Mouse (Mus musculus): ENCODE measurements around the gene Pde9a.

- TF ChIP-seq POLR2A (IDR thresholded peaks at IDR 0.05; ENCODE audit: borderline replicate concordance, extremely low read depth, low read depth, low read length) (no peak), CTCF (IDR thresholded peaks at IDR 0.05; ENCODE audit: insufficient read depth, low read length) (no peak)
Measured at GRCm38 (mm10) chr17:31401160-31401559, 15.2 kb downstream of the Pde9a start.

Measured in lung, adult 2 months (tissue).